Mouse (Mus musculus) adrenal gland, postnatal 14 days (tissue): Measurements from ENCODE around the gene Nt5c1a. TPM values are rescaled to one million over a fixed set of nuclear protein-coding genes. Genes with fewer than 3 reads are reported as not detected.
"Not testable (repeated sequence)": the region's sequence is repeated elsewhere in the genome, so short reads cannot be mapped to it uniquely, and the experiment has no call there.

Experiments
- DNase-seq: peaks from one replicate; pipeline ENCODE4 v3.0.0; 2021; ENCODE audit warnings: mixed read lengths
- long read RNA-seq, 2 experiments: library from polyadenylated mRNA; stranded (forward); transcript quantifications; one replicate each; pipeline ENCODE4 v2.0.0; 2021
- total RNA-seq: library from RNA; stranded (reverse); gene quantifications from 2 replicates; pipeline ENCODE4 v1.2.3, GENCODE M21; 2021

Nt5c1a gene
- 23.8 and 25.4 TPM in 2 replicates for total RNA-seq
- long read RNA-seq, experiment 1, partial matches to known transcripts: 0 of 1 reads
- long read RNA-seq, experiment 1, other reads (novel, unspliced or antisense): 0 of 1 reads
- long read RNA-seq, experiment 2, partial matches to known transcripts: 0 of 1 reads
- long read RNA-seq, experiment 2, other reads (novel, unspliced or antisense): 0 of 1 reads

DNA sequence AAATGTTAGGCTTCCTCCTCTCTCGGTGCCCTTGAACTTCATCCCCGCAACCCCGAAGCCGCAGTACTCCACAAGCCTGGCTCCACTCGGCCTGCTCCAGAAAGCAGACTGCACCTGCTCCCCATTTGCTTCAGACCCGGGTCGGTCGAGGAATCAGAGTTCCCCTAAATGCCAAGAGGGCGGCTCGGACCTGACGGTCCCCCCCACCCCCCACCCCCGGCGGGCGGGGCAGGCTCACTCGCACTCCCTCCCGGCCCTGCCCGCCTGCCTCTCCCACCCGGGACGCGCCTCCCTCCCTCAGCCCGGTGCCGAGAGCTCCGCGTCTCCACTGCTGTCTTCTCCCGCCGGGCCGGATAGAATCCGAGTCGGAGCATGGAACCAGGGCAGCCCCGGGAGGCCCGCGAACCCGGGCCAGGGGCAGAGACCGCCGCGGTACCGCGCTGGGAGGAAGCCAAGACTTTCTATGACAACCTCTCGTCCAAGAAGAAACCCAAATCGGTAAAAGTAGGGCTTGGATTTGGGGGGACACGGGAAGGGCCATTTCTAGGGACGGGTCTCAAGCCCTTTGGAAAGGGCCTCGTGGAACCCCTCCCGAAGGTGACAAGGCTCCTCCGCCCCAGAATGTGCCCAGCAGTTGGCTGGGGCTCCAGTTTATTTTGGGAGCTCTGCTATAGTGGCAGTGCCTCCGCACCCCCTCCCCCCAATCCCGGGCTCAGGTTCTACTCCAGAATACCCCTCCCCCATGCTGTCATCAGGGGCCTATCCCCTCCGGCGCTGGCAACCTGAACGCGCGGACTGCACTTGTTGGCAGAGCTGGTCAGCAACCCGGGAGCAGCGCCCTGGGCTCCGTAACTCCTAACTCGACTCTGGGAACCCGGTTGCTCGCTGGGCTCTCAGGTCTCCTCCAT is at the start of gene Nt5c1a:
Nt5c1a (plus strand) TSS at position 319 of the 908 bp plus-strand sequence.
- DNase-seq: peak; percentile 82

DNA sequence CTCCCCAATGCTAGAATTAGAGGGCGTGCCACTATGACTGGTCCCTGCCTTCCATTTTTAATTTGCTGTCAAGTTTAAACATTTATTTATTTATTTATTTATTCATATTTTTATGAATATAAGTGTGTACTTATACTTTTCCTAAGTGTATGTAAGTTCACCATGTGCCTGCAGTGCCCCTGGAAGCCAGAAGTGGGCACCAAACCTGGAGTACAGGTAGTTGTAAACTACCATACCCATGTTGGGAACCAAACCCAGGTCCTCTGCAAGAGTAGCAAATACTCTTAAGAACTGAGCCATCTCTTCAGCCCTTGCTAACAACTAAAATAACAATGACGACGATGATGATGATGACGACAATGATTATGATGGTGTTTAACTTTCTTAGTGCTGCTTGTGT is 49.3 kb upstream of the Nt5c1a start:
- DNase-seq: no peak

DNA sequence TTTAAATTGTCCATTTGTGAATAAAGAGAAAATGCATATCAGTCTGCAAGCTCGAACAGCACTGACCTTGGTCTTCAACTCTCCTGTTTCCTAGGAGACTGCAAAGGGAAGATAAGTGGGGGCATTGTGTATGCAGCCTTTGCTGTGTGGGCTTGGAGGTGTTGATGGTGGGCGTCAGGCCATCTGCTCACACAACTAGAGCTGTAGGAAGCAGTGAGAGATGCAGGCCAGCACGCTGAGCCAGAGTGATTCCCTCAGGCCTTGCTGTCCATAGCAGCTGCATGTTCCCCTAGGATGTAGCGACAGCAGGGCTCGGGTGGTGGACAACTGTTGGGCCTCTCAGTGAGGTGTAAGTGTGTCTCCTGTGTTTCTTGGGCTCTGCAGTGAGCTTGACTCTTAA is 48.3 kb upstream of the Nt5c1a start:
- DNase-seq: no peak

DNA sequence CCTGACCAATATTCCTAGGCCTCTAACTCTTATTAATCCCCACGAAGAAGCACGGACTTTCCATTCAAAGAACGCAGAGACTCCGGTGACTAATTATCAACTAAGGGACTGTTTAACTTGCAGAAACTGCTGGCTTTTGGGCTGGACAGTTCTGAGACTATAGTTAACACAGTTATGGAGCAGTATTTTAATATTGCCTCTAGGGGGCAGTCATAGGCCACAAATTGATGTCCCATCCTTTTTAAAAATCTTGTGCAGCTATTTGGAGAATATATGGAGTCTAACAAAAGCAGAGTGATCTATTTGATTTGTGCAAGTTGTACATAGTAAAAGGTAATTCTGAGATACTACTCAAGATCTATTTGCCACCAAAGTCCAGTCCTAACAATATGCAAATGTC is 46.3 kb upstream of the Nt5c1a start:
- peak; percentile 47 for DNase-seq

DNA sequence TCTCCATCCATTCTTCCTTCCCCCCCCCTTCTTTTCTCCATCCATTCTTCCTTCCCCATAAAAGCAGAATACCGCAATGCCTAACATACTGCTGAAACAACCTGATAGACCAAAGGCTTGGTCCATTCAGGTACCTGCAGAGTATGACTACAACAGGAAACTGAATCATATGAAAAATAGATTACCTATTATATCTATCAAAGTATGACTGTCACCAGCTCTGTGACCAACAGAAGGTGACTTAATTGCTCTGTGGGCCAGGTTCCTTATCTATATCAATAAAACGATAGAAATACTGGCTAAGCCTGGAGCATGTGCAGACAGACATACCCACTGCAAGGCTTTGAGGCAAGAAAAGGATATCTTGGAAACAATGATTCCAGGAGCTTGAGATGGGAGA is 45.9 kb upstream of the Nt5c1a start:
- DNase-seq: no peak

DNA sequence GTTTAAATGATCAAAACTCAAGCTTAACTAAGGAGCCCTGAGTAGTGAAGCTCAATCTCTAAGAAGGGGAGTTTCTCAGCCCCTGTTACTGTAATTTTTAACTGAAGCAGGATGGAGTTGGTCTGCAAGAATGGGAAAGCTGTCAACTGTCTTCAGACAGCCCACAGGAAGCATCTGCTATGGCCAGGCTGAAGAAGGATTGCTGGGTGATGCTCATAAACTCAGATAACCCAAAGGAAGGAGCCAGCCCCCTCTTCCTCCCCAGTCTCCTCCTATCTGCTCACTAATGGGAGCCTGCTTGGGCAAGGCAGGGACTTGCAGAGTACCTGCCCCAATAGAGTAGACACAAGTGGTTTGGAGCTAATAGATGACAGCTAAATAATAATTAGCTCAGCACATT is 45.5 kb upstream of the Nt5c1a start:
- DNase-seq: no peak

DNA sequence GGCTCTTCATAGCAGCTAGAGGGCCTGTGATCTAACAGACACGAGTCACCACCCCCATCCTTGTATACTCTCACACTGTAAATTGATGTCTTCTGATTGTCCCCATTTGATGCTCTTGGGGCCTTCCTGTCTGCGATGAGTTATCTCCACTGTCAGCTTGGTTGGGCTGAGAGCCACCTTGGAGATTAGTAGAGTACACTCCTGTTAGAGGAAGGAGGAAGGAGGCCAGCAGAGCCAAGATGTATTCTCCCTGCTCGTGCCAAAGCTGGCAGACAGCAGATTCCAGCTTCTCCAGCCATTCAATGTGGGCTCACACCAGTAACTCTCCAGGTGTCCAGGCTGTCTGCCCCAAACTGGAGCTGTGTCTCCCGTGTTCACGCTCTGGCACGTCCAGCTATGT is 40.7 kb upstream of the Nt5c1a start:
- no peak for DNase-seq

DNA sequence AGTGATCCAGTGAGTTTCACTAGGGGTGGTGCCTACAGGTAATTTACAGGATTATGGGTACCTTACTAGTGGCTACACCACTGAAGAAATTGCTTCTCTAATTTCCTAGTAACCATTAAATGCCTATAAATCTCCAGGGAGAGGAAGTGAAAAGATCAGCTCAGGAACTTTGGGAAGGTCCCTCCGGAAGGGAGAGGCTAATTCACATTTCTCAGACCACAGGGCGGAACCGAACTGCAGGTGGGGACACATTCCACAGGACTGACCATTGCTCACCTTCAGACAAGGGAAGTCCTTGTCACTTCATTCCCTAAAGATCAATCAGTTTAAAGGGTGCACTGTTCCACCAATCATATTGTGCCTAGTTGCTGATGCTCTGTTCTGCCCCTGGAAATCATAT is 40.1 kb upstream of the Nt5c1a start:
- DNase-seq: not testable (repeated sequence)

DNA sequence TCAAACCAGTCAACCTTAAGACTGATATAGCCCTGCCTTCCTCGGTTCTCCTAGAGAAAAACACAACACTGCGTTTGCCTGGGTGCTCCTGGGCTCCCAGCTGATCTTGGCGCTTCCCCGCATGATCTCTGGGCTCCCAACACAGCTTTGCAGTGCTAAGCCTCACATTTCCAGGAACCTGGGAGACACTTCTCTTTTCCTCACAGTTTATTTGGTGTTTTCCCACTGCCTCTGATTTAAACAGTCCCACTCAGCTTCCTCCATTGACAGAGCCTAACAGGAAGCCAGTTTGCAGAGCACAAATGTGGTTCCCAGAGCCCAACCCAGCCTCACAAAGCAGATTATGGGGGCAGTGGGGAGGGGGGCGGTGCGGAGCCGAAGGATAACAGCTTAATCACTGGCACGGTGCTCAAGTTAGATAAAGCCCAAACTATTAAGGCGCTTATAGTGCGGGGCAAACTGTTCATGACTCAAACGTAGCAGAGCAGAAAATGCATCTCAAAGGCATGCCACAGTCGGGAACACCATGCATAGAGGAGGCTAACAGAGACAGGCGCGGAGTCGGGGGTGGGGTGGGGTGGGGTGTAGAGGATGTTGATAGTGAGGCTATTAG is 38.9 kb upstream of the Nt5c1a start:
- DNase-seq: no peak

DNA sequence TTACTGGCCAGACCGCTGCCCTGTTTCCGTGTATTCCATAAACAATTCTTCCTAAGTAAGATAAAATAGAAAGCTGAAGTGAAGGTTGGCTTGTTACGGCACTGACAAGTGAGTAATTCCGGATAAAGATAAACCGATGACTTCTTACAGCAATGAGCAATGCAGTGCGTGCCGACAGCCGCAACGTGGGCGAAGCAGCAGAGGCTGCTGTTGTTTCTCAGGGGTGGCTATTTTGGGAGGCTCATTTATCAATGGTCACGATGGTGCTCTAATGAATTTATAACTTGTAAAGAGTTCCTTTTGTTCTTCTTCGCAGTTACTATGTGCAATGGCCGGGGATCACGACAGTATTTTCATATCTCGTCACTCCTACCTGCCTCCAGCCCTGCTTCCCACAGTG is 37.1 kb upstream of the Nt5c1a start:
- peak; percentile 31 for DNase-seq

DNA sequence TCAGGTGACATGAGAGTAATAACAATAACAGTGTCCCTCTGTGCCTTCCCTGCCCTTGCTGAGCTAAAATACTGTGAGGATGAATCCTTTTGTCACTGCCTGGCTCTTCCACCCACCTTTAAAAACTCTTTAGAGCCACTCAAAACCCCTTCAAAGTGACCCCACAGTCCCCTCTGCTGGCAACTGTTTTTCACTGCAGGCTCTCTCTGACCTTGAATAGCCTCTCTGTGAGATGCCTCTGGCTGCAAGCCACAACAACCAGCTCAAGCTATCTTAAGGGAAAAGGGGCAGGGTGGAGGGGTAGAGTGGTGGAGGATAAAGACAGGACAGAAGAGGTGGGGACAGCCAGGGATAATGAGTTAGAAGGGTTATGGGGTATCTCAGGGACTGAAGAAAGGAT is 29.5 kb upstream of the Nt5c1a start:
- peak; percentile 73 for DNase-seq

DNA sequence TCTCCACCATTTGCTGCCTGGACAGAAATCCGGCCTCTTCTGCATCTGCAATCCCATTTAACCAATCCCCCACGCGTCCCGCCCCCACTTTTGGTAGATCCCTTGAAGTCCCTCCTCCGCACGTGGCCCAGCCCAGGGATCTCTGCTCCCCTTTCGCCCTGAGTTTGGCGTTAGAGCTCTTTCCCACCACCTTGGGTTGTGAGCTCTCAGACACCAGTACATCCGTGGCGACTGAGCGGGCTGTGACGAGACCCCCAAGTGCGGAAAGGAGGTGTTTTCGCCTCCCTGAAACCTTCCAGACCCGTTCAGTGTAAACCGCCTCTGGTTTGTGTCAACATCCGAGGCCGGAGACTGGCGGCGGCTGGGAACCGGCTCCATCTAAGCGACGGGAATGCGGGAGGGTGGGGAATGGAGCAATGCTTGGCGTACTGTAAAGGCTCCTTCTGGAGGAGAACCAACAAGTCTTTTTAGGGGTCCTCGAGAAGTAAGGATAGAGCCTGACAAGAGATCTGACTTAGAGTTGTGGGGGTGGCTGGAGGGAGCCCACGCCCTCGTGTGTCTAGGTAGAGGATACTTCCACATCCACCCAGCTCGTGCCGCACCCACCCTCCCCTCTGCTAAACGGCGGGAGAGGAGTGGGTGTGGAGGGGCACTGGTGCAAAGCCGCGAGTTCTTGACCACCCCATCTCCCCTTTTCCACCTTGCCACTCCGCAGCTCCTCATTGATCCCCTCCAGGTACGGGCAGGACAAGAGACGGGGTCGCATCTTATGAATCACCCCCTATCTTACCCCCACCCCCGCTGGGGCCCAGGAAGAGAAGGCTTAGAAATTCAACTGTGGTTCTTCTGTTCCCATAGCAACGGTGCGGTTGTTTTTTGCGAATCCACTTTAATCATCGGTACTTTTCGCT is 18.7 kb upstream of the Nt5c1a start, which contains the start of gene Hpcal4:
Hpcal4 (plus strand) TSS at position 900 of the 911 bp plus-strand sequence.
- DNase-seq: peak; percentile 73

DNA sequence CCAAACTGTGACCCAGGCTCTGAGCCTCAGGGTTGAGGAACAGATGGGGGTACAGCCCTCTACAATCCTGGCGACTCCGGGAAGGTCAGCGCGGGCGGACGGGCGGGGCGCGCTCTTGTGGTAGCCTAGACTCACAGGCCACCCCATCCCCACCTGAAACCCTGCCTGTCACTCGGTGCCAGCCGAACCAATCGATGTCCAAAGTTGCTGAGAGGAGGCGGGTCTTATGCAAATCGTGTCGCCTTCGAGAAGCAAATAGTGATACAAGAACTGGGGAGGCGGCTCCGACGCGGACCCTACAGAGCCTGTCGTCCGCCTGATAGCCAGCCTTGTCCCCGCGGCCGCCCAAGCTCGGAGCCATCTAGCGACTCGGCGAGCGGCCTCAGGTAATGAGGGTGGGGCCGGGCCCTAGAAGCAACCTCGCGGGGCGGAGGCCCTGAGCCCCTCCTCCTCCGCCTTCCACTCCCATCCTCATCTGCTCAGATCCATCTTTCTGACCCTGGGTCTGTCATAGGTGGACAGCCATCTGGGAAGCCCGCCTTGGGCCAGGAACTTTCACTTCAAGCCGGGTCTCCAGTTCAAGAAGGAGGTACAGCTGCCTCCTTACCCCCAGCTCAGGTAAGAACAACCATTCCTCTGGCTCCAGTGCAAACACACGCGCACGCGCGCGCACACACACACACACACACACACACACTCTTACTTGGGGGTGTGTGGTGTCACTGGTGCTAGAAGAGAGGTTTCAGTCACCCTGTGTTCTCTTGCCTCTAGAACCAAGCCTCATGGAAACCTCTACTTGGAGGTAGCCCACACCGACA is 17.9 kb upstream of the Nt5c1a start:
- DNase-seq: peak; percentile 84

DNA sequence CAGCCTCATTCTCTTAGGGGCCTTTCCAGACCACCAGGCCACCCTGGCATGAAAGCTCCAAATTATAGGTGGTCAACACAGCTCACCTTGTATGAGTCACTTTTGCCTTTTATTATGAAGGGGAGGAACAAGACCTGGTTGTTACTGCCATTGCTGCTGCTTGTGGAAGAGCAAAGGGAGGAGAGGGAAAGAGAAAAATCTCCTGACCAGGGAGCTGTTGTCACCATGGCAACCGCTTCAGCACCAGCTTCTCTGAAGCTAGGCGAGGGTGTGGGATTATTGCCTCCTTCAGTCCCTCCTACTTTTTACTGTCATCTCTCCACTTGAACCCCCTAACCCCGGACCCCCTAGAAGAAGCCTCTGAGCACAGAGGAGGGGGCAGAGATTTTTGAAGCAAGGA is 16.5 kb upstream of the Nt5c1a start:
- DNase-seq: no peak

DNA sequence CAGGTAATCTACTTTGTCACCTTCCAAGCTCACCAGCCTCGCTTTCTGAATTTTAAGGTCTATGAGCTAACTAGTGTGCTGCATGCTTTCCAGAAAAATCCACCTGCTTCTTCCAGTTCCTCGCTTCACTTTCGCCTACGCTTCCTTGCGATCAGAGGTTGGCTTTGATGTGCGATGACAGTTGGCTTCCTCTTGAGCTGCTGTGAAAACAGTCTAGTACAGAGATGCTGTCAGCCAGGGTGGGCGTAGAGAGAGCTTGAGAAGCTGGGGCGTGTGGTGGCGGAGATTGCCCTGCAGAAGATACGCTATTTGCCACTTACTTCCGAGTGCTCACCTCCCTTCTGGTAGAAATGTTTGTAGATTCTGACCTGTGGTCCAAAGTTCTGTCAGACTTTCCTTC is 9.0 kb upstream of the Nt5c1a start:
- no peak for DNase-seq

DNA sequence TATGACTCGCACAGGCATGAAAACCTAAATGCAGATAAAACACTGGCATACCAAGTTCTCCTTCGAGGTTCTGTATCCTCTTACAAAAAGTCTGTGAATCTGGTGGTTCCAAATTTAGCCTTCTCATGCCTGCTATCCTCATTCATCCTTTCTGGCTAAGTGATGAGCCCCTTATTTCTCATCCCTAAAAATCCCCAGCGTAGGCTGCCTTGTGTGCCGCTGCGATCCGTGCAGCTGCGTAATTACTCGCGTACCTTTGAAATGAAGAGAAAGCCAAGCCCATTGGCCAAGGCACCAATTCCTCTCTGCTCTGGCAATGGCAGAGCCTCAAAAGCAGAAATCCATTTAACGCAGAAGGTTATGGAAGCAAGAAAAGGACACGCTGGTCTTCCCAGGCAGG is 7.5 kb upstream of the Nt5c1a start:
- DNase-seq: no peak

DNA sequence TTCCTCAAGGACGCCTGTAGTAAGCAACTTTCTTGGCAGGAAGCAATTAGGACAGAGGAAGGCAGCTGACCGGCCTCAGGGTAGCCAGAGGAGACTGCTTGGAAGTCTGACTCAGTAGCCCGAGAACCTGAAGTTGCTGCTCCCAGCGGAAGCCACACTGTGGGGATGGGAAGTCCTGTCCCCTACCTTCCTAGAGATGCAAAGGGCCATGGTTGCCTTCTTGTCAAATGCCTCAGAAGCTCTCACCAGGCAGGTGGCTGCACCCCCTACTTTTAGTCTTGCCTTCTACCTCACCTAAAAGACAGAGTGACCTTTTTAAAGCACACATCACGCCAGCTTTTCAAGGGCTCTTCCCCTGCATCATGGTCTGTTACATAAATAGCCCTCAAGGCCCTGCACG is 4.6 kb upstream of the Nt5c1a start:
- peak; percentile 42 for DNase-seq

DNA sequence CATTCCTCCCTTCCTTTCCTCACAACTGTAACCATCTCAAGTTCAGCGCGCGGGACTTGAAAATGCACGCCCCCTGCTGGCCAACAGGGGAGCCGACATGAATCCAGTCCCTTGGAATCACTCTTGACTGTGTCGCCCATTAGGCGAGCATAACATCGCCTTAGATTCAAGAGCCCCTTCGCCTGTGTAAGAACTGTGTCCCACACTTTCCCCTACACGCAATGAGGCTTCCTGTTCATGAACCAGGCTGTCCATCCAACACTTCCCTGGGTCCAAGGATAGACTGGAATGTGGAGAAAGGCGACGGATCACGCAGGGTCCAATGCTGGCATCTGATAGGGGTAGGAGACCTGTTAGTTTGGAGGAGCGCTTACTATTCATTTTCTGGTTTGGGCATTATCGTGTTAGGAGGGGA is 526 bp upstream of the Nt5c1a start:
- peak; percentile 89 for DNase-seq

DNA sequence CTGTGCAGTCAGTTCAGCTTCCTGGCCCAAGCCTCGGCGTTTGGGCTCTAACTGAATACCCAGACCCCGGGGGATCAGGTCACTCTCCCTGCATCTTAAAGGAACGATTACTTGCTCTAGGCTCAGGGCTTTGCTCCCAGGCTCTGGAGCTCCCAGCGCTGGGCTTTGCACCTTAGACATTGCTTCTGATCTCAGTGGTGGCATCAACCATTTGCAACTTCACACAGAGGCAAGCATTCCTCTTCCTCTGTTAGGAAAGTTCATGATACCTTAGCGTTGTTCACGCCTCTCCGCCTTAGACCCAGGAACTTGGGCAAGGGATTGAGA is 753 bp downstream of the Nt5c1a start:
- DNase-seq: no peak

DNA sequence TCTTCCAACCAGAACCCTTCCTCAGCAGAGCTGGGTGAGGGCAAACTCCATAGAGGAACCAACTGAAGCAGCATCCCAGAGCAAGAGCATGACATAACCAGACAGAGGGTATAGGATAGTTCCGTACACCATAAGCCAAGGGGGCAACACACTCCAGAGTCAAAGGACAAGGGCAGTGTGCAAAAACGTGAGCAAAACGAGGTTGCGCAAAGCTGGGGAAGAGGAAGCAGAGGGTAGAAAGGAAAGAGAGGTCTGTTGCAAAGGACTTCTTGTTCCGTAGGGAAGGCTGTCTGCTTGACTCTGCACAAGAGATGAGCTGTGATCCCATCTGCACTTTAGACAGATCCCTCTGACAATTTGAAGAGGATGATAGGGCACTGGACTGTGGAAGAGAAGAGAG is 6.0 kb downstream of the Nt5c1a start:
- no peak for DNase-seq

DNA sequence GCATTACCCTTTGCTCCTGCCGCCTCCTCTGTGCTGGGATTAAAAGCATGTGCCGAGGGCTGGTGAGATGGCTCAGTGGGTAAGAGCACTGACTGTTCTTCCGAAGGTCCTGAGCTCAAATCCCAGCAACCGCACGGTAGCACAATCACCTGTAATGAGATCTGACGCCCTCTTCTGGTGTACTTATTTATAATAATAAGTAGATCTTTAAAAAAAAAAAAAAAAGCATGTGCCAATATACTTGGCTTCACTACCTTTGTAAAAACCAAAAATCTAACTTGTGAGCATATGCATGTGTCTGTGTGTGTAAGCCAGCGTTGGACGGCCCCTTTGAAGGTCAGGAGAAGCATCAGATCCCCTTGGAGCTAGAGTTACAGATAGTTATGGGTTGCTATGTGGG is 9.7 kb downstream of the Nt5c1a start:
- DNase-seq: no peak

DNA sequence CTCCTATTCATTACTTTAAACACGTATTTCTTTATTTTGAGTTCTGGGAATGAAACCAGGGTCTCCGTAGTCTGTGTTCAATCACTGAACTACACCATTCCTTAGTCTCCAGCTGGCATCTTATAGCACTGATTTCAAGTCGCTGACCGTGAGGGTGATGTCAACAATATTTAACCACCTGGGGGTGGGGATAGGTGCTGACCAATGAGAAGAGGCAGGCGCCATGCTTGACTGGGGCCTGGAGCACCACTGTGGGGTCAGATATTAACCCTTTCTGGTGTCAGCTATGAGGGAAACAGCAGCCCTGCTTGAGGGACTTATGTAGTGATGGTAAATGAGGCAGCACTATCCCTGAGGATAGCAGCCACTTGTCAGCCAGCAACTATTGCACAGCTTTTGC is 10.1 kb downstream of the Nt5c1a start:
- DNase-seq: no peak
